Mouse (Mus musculus) urinary bladder, postnatal 14 days (tissue): ENCODE measurements around the gene Ust.
"Not testable (repeated sequence)": the region's sequence is repeated elsewhere in the genome, so short reads cannot be mapped to it uniquely, and the experiment has no call there.

Source experiments
- DNase-seq: peaks from one replicate; pipeline ENCODE4 v3.0.0; 2021; ENCODE audit warnings: low spot score

The Ust gene

DNA sequence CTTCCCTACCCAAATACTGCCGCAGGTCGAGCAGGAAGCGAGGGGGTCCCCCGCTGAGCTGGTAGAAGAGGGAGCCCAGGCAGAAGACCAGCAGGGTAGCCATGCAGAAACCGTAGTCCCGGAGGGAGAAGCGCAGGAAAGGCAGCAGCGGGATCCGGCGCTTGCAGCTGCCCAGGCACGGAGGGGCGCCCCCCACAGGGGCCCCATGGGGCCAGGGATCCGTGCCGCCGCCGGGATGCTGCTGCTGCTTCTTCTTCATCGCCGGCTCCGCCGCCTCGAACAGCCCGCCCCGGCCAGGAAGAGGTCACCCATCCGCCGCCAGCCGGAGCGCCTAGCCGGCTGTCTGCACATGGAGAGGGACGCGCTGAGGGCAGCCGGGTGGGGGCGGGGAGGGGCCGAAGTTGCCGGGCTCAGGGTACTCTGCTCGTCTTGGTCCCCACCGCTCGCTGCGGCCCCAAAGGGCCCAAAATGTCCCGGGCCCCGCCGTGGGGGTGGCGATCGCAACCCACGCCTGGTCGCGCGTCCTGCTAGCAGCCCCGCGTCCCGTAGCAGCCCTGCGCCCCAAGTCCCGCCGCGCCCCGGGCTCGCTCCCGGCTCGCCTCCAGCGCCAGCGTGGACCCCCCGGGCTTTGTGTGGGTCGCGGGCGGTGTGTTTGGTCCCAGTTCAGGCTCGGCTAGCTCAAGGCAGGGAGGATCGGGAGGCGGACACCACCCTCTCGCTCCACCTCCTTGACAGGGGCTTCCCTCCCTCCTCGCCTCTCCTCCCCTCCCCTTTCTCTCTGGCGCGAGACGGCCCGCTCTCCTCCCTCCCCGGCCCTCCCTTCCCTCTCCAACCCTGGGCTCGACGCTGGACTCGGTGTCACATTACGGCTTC, at the start of gene Ust:
Gene Ust (minus strand): TSS at position 685 of the 873 bp plus-strand sequence.
- DNase-seq, result peak; percentile 87

DNA sequence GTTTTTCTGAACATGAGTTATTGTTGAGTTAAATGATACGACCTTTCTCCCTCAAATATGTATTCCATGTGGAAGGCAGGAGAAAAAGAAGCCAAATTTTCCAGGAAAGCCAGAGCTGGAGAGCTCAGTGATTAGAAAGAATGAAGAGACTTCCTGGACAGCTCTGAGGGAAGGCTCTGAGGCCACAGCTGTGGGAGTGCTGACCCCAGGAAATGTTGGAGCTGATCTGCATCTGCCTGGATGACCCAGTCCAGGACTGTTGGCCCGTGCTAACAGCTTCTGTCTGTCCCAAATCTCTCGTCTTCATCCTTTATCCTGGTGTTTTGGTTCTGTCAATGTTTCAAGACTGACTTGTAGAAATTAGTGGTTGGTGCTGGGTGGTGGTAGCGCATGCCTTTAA, 42.7 kb upstream of the Ust start:
- no peak for DNase-seq

DNA sequence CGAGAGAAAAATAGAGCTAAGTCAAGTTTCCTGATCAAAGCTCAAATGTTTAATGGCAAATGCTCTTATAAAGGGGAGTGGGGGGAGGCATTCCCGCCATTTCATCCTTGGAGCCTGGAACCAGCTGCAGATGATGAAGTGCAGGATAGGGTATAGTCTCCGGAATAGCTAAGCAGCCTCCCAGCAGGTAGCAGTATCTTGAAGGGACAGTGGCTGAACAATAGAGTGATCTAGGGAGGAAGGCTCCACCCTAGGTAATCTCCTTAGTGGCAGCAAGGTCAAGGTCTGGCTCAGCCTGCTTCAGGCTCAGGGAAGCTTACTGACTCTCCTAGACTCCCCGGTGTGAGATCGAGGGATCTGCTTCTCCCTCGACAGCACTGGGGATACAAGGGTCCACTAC, 40.9 kb upstream of the Ust start:
- not testable (repeated sequence) for DNase-seq

DNA sequence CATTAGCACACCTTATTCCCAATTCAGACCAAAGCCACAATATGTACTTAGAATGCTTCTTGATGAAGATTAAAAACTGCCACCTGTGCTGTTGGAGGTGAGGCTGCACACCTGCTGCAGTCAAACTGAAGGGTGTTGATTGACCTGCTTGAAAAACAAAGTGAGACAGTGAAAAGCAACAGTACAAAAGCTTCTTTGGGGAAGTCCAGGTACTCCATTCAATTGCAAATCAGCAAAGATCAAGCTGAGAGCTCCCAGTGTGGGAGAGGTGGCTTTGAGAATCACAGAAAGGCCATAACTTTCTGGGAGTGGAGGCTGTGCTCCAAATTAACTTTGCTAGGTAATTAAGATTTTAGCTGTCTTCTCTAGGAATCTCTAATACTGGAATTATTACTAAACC, 33.6 kb upstream of the Ust start:
- not testable (repeated sequence) for DNase-seq

DNA sequence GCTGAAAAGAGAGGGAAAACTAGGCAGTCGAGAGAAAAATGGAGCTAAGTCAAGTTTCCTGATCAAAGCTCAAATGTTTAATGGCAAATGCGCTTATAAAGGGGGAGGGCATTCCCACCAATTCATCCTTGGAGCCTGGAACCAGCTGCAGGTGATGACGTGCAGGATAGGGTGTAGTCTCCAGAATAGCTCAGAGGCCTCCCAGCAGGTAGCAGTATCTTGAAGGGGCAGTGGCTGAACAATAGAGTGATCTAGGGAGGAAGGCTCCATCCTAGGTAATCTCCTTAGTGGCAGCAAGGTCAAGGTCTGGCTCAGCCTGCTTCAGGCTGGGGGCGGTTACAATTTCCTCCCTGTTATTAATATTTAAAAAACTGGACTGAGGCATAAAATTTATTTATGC, 33.0 kb upstream of the Ust start:
- DNase-seq, result not testable (repeated sequence)

DNA sequence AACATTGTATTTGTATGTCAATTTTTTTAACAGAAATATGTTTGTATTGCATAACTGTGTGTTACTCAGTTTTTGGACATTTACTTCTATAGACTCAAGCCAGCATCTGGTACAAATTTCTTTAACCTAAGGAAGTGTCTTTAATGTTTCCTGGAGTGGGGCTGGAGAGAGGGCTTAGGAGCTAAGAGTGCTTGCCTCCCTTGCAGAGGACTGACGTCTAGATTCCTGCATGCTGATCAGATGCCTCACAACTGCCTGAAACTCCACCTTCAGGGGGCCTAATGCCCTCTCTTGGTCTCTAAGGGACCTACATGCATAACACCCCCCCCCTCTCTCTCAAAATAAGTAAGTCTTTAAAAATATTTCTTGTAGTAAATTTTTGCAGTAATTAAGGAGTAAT, 22.9 kb upstream of the Ust start:
- DNase-seq, result no peak

DNA sequence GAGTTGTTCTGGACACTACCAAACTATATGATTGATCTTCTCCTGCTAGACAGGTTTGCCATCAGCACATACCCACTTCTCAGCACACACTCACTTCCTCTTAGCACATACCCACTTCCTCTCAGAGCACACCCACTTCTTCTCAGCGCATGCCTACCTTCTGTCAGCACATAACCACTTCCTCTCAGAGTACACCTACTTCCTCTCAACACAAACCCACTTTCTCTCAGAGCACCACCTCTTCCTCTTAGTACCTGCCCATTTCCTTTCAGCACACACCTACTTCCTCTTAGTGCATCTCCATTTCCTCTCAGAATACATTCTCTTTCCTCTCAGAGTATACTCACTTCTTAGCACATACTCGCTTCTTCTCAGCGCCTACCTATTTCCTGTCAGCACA, 16.8 kb upstream of the Ust start:
- DNase-seq, result no peak

DNA sequence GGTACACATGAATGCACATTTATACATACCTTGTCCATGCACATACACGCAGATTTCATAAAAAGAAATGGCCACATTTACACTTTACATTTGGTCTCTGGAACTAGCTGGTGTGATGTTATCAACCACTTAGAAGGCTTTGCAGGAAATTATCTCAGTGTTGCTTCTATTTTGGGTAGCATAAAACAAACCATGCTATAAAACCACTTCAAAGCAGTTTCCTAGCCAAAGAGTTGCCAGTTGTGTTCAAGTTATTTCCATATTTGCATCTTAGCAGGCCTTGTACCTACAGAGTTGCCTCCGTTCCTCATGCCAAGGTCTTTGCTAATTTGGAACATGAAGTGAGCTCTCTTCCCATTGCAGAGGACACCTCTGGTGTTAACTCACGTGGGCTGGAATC, 13.0 kb upstream of the Ust start:
- no peak for DNase-seq

DNA sequence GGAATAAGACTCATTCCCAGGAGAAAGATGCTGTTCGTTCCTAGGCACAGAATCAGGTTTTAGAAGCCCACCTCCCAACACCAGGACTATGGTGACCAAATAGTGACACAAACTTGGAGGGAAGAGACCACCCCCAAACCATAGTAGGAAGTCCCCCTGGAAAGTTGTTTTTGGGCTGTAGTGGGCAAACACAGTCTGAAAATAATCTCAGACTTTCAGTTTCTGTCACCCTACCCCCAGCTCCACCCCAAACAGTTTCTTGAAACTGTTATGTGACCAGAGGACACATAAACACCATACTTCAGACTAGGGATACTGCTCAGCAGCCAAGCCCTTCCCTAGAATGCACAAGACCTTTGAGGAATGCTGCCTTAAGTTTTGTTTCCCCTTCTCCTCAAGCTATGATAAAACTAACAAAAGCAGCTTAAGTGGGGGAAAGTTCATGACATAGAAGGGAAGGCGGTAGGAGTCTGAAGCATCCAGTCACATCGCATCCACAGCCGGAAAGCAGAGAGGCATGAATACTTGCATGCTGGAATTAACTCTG, 12.0 kb upstream of the Ust start:
- DNase-seq, result no peak

DNA sequence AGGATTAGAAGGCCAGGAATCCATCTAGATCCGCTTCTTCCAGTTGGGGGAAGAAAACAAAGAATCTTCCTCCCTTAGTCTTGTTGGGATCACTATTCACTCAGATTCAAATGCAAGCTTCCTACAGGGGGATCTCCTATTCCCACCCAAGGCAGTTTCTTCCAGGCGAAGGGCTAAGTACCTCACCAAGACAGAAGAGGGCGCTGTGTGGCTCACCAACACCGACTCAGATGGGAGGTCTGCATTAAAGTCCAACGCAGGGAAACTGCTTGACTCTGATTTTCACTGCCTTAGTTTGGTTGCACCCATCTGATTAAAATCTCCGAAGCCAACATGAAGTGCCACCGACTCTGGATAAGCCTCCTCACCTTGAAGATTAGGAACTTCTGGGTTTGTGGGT, 10.5 kb upstream of the Ust start:
- peak; percentile 29 for DNase-seq

DNA sequence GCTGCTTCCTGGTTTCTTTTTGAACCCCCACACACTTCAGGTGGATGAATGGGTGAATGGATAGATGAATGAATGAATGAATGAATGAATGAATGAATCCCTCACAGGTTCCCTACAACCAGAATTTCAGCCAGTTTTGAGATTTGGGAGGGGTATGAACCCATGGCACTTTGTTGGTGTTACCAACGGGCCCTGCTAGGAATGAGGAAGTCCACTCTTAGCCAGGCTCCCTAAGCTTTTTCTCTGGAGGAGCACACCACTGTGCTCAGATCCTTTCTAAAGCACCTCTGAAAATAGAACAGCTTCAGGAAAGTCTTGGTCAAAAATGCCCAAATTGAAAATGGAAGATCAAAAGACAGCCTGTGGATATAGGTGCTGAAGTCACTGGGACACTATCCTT, 6.7 kb upstream of the Ust start:
- no peak for DNase-seq

DNA sequence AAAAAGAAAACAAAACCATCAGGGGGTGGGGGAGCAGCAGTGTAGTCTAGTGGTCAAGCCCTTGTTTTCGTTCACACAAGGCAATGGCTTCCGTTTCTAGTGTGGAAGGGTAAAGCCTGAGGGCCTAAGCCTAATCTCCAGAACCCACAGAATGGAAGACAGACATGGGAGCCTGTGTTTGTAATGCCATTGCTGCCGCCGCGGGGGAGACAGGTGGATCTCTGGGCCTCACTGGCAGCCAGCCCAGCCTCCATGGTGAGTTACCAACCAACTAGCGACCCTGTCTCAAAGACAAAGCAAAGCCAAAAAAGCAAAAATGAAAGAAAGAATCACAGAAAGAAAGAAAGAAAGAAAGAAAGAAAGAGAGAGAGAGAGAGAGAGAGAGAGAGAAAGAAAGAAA, 2.9 kb upstream of the Ust start:
- DNase-seq, result no peak

DNA sequence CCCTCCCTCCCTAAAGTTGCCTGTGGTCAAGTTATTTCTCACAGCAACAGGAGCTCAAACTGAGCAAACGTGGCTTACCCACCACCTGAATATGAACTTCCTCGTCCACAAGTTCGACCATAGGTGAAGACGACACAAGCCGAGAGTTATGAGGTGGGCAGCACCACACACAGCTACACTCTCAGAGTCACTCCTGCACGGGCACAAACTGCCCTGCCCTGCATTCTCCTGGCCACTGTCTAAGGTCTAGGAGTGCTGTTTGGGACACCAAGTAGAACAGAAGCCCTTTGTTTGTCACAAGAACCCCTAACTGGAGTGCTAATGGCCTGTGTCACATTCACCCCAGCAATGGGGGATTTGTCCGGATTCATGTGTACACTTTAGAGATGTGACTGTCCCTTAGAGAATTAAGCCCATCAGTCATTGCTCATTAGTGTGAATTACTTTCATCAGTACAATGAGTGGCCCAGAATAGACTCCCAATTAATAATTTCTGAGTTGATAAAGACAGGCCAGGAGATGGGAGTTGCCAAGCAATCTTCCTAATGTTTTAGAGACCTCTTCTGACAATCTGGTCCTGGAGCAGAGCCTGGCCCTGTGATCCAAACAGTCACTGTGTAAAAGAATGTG, 2.3 kb upstream of the Ust start:
- DNase-seq, result no peak

DNA sequence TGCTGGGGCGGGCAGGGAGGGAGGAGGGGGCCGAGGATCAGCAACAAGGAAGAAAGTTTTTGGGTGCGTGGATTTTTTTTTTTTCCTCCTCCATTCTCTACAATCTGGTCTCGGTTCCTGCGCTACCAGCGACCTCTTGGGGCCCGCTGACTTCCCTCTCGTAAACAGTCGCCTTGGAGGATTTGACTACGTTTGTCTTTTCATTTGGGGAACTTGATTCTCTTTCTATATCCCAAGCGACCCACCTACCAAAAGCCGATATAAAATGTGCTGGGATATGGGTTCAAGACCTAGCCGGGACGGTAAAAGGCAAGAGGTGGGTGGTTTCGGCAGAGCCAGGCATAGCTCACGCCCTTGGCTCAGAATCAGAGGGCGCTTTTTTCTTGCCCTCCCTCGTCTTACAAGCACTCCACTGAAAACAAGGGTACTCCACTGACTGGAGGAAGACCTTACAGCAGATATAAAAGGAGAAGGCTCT, 428 bp upstream of the Ust start:
- DNase-seq, result no peak

DNA sequence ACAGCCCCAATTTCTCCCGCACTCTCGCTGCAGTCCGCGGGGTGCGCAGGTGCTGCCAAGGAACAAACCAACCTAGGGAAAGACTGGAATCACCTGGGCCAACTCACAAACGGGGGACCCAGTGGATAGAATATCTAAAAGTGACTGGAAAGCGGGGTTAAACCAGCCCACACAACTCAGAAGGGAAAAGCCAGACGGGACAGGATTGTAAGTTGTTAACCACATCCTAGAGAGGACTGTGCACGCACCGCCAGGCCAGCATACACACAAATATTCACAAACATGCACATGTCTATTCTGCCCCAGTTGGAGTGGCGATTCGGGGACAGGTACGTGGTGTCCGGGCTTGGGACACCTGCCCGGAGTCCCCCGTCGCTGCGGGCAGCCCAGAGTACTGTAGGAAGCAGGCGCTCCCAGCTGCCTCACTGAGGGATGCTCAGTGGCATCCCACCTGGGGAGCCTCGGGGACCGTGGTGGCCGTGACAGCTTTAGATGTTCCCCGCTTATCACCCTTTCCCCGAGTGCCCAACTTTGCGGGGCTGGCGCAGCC, 959 bp downstream of the Ust start:
- peak; percentile 8 for DNase-seq

DNA sequence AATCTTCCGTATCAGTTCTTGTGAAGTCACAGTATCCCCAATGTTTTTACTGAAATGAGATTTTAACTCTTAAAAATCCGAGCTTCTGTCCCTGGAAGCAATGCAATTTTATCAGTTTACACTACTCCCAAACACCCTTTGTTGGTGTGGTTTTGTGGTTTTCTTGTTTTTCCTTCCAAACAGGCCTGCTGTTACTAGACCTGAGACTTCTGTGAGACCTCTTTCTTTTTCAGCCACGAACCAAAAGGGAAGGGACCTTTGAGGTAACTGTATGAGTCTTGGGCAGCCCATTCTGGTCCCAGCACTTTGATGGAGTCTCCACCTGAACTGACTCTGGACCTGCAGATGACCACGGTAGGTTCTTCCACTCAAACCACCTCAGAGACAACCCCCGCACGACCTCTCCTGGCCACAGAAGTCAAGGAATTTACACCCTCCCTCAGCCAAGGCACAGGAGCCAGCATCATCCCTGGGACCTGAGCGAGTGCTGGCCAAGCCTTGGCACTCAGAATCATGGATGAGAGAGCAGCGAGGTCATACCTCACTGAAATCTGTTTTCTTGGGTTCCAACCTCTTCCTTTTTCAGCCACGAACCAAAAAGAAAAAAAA, 1.6 kb downstream of the Ust start:
- DNase-seq, result no peak

DNA sequence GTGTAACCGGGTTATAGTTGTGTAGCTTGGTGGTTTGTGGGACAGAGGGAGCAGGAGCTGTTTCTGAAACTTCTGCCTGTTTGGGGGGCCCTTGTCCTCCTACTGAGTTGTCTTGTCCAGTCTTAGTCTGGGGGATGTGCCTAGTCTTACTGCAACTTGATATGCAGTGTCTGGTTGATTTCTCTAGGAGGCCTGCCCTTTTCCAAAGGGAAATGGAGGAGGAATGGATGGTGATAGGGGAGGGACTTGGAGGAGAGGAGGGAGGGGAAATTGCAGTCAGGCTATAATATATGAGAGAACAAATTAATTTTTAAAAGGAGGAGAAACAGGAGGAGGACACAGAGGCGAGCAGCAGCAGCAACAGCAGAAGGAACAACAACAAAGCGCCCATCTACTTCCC, 4.9 kb downstream of the Ust start:
- DNase-seq, result no peak

DNA sequence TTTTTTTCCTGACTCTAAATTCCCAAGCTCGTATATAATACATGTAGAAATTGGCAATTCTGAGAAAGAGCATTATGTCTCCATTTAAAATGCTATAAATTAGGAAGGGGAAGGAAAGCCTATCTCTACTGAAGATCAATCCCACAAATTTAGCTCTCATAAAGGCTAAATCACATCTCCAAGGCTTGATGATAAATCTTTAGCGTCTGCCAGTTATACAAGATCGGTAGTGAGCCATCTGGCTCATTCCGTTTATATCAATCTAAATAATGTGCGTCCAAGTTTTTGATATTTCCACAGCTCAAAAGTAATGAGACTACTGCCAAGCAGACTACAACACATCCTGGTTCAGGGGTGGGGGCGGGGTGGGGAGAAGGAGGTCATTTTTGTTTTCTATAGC, 6.4 kb downstream of the Ust start:
- DNase-seq, result no peak

DNA sequence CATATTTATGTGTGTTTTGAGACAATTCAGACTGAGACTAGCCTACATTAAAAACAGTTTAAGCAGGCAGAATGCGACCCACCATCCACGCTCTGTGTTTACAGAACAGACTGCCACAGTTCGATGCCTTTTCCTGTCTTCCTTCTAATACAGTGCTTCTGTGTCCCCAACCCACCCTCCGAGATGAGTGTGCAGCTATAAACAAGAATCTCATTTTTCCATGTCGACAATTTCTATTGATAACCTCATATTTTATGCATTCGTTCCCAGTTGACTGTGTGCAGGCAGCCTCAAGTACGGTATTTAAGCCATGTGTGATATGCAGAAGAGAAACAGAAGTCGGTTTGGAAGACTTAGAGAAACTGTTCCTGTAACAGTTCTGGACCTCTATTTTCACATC, 6.9 kb downstream of the Ust start:
- DNase-seq, result no peak

DNA sequence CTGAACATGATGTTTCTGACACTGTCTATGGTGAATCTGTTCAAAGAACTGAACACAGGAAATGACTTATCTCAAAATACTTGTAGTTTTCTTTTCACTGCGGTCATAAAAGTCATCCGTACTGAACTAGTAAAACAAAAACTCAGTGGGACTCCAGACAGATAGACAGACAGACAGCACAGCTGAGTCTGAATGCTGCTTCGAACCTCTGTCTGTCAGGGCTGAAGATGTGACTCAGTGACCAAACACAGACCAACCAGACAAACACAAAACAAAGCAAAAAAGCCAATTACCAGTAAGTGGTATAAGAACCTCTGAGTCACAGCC, 12.4 kb downstream of the Ust start:
- DNase-seq, result no peak

DNA sequence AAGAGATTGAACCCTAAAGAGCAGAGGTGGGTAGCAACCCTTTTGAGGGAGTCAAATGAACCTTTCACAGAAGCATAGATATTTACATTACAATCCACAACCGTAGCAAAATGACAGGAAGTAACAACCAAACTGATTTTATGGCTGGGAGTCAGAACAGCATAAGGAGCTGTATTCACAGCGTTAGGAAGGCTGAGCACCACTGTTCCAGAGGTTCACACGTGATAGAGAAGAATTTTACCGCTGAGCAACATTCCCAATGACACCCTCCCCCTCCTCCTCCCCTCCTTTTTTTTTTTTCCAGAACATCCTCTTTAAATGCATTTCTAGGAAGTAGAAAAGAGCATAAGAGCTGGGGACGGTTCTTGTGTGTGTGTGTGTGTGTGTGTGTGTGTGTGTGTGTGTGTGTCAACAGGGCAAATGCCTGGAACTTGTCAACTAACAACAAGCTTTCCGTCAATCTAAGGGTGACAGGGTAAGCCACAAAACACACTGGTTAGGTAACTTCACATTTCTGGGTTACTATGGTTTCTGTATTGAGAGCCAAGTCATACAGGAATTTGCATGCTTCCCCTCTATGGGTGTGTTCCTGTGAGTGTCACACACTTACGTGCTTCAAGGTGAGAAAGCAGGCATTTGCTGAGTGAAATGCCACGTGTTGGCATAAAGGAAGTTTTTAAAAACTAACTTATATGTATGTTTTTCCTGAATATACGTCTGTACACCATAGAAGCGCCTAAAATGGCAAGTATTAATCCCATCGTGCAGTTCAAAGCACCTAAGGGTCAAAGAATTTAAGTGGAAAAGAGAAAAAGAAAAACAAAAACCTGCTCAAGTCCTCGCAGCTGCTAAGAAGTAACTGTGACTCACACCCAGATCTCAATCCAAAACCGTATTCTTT, 13.0 kb downstream of the Ust start:
- no peak for DNase-seq

DNA sequence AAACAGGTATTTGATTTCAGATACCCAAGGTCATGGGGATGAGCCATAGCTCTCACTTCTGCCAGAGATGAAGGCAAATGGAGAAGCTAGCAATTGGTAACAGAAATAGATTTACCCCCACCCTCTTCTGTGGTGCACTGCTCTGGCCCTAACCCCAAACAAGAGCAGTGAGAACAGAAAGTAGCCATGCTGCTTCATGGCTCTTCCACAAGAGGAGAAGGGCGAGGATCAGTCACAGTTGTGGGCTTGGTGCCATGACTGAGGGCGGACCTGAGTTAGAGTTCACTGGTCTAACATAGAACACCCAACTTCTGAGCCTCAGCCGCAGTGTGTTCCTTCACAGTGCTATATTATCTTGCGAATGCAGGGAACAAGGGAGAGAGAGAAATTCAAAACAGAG, 13.8 kb downstream of the Ust start:
- peak; percentile 26 for DNase-seq
